Mouse (Mus musculus) cerebellum, postnatal 25 days (tissue): ENCODE data around the gene Fgl2.

ENCODE experiments used
- DNase-seq, 2 experiments: peaks; one replicate each; pipeline ENCODE4 v3.0.0; 2021; ENCODE audit warnings: mixed read lengths in 2 of 2

Fgl2 gene

GRCm38 (mm10) chr5:21384252-21384960 is 12.0 kb downstream of the Fgl2 start:
- DNase-seq, result no peak

GRCm38 (mm10) chr5:21384976-21385375 is 12.5 kb downstream of the Fgl2 start:
- DNase-seq, result no peak

GRCm38 (mm10) chr5:21386432-21386831 is 14.0 kb downstream of the Fgl2 start:
- no peak for DNase-seq

DNA sequence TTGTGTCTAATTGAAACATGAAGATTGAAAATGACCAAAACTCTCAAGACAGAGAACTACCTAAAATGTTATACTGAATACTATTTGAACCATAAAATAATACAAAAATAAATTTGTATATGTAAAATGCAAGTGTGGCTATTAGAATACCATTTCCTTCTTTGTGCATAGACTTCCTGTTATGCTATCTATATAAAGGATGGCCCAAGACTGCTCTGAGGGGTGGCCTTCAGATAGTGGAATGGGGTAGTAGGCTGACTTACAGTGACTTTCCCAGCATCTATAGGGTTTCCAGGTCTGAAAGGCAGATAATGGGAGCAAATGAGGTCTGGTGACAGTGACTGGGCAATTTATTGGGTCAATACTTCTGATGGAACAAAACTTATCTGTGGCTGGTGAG is 14.9 kb downstream of the Fgl2 start:
- no peak for DNase-seq

- DNase-seq, result no peak
Measured at GRCm38 (mm10) chr5:21388855-21389254, 16.4 kb downstream of the Fgl2 start.

GRCm38 (mm10) chr5:21391616-21392384 is 19.4 kb downstream of the Fgl2 start:
- DNase-seq, result no peak

GRCm38 (mm10) chr5:21394562-21394961 is 22.1 kb downstream of the Fgl2 start:
- DNase-seq, result no peak

DNA sequence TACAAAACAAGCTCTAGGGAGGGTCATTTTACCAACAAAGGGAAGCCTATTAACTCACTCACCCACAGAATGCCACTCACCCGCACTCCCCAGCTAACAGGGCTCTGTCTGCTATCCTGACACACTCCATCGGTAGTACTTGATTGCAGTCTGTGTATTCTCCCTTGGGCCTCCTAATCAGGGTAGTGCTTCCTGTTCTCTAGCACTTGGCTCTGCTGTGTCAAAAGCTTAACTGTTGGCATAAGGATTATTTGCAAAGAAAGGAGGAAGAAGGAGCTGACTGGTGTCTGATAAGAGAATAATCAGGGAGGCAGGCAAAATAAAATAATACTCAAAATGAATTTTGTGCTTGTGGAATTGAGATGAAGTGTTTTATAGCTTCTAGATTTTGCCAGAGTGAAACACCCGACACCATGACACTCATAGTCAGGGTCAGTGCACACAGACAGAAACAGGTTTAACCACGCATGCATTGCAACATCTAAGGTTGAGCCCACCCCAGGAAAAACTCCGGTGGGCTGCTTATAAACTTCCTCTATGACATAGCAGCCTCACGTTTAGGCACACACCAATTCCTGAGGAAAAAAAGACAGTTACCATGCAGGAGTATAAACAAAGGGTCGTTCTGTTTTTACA is 22.9 kb downstream of the Fgl2 start:
- no peak for DNase-seq

DNA sequence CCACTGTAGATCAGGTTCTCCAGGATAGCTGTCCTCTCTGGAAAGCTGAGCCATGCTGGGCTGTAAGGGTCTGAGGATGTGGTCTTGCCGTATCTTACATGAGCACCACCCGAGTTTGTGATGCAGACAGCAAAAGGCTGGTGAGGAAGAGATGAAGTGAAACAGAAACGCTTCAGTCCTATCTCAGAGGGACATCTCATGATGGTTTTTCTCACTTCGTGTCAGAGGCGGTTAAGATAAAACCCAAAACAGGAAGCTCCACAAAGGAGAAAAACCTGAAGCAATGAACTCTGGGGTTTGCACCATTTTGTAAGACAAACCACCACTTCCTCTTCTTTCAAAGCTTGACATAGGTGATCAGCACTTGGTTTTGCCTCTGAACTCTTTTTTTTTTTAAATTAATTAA is 38.8 kb downstream of the Fgl2 start:
- no peak for DNase-seq

- no peak for DNase-seq
Measured at GRCm38 (mm10) chr5:21412056-21412455, 39.6 kb downstream of the Fgl2 start.

DNA sequence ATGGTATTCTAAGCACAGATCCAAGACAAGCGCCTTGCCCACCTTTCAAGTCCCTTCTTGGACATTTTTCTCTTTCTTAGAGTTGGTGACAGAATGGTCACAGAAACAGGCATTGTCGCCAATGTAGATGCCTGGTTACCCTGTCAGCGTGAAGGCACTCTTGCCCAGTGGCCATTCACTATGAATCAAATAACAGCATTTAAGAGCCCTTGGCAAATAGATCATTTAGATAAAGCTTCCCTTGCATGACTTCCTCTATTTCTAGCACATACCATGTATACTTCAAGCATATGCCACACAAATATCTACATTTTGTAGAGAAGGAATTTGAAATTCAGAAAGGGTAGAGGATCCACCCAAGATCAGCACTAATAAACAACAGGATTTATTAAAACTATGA is 40.9 kb downstream of the Fgl2 start:
- DNase-seq, result no peak

DNA sequence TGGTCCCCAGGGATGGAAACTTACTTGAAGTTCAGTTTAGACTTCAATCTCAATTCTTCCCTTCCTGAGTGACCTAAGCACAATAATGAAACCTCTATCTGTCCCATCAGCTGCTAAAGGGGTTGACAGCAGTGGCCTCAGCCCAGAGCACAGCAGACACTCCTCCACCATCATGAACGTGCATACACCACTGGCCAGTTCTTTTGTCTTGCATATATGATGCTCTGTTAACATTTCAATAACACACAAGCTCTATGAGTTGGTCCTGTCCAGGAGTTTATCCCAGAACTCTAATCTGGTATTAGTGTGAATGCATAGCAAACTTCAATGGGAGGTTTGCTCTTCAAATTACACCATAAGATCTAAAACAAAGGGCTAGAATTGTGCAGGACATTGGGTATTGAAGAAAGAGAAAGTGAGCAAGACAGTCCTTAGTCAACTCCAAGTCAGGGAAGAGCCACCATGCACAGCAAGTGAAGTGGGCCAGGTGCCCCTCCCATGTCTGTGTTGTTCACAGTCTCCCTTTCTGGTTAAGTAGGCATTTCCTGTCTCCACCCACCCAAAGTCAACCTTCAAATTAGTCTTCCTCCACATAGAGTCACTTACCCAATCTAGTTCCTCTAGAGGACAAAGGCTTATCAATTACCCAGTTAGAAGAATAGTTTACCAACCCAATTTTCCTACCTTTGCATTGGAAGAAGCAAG is 41.8 kb downstream of the Fgl2 start:
- DNase-seq, result no peak

DNA sequence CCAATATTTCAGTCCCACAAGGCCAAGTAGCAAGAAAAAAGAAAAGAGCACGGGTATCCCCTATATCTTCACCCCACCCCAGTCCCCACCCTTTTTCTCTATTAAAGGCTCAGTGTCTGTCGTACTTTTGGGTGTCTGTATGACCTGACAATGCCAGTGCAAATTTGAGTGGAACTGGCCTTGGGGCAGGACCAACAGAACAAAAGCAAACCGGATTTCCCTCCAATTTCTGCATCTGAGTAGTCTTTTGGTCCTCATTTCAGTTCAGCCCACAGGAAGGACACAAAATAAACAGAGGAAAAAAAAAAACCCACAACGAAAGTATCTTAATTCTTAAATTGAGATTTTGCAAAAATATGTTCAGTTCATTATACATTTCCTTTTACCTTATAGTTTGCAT is 46.2 kb downstream of the Fgl2 start:
- DNase-seq, result no peak

- DNase-seq, result no peak
Measured at GRCm38 (mm10) chr5:21420609-21421008, 48.2 kb downstream of the Fgl2 start.

DNA sequence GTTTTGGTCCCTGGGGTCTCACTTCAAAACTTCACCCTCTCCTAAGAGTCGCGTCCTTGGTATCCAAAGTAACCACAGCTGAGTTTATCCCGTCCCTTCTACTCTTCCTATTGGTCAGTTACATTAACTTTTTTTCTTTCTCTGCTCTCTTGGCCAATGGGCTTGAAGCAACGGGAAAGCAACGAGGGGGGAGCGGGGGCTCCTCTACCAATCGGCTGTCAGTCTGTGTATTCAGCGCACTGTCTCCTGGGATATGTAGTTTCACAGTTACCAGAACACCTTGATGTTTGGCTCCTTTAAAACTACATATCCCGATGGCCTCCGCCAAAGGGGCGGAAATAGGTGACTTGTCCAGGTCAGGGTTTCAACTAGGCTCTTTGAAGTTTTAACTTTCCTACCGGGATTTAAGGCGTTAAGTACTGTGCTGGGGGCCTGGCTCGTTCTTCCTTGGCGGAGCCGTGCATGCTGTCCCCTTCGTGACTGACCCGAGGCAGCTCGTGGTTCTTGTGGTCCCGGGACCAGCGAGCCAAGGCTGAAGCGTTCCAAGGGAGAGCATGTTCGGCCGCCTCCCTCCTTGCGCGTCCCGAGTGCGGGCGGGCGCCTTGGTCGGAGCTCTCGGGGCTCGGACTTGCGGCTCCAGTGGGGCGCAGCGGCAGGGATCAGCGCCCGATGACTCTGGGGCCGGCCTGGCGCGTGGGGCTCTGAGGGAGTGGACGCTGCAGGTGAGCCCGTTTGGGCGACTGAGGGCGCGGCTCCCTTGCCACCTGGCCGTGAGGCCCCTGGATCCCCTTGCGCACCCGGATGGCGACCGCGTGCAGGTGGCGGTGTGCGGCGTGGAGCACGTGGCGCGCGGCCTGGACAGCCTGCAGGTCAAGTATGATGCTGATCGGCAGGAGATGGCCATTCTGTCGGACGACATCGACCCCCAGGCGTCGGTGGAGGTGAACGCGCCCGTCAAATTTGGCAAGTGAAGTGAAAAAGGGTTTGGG is 52.5 kb downstream of the Fgl2 start, which contains the start of the genes Ccdc146 and Fam185a:
Ccdc146 (minus strand) TSS at position 64 of the 989 bp plus-strand sequence.
Fam185a (plus strand) TSS at position 345 of the 989 bp plus-strand sequence.
- peak; percentile 90 to 95 for DNase-seq

GRCm38 (mm10) chr5:21426666-21427065 is 54.2 kb downstream of the Fgl2 start:
- no peak for DNase-seq
